Mouse (Mus musculus): ENCODE data around the gene Ryr1. TPM values are rescaled to one million over a fixed set of nuclear protein-coding genes. Genes with fewer than 3 reads are reported as not detected.

Ryr1 gene
- total RNA-seq (2021), result 1,000 to 10,000 TPM; 1,704 to 1,734 TPM
- long read RNA-seq, experiment 1, partial matches to known transcripts, result 1,110 of 1,175 reads
- long read RNA-seq, experiment 1, other reads (novel, unspliced or antisense), result 65 of 1,175 reads
- long read RNA-seq, experiment 2, partial matches to known transcripts, result 1,001 of 1,061 reads
- long read RNA-seq, experiment 2, other reads (novel, unspliced or antisense), result 60 of 1,061 reads

DNA sequence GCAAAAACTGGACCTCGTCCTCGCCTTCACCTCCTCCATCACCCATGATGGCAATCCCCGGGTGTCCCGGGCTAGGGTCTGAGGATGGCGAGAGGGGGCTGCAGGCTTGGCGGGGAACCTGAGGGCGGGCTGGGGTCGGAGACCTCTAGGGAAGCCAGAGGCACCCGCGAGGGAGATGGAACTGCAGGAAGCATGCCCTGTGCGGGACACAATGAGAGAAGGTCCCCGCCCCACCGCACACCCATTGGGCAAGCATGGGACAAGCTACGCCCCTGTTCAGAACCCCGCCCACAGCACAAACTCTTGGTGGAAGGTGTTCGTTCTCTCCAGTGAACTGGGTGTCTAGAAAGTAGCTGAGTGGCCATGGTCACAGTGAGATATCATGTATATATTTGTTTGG, at the start of gene Ryr1:
TSS of gene Ryr1 (minus strand) at position 210 of the 400 bp plus-strand sequence.
- peak; percentile 89 for DNase-seq (ENCODE audit: low spot score)

DNA sequence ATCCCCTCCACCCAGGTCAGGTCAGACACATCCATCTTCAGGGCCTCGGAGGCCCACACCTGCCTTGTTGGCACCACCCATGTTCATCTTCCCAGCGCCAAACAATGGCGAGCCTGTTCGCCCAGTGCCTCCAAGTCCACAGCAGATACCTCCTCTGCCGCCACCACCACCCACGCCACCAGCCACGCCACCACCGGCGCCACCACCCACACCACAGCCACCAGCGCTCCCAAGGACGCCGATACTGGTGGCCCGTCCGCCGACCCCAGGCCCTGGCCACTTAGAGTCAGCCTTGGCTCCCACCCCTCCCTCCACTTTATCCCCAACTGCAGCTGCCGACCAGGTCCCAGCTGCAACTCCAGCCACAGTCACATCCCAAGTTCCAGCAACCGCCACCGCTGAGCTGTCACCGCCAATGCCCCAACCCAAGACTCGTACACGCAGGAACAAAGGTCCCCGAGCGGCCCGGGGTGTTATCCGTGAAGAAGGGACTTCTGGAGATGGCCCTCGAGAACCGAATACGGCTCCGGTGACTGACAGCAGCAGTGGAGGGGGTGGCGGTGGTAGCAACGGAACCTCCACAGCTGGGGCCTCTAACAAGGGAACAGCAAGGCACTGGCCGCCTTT, 47.5 kb upstream of the Ryr1 start:
- no peak for DNase-seq (ENCODE audit: low spot score)

- no peak for DNase-seq (ENCODE audit: low spot score)
Measured at GRCm38 (mm10) chr7:29171562-29172097, 46.7 kb upstream of the Ryr1 start.

DNA sequence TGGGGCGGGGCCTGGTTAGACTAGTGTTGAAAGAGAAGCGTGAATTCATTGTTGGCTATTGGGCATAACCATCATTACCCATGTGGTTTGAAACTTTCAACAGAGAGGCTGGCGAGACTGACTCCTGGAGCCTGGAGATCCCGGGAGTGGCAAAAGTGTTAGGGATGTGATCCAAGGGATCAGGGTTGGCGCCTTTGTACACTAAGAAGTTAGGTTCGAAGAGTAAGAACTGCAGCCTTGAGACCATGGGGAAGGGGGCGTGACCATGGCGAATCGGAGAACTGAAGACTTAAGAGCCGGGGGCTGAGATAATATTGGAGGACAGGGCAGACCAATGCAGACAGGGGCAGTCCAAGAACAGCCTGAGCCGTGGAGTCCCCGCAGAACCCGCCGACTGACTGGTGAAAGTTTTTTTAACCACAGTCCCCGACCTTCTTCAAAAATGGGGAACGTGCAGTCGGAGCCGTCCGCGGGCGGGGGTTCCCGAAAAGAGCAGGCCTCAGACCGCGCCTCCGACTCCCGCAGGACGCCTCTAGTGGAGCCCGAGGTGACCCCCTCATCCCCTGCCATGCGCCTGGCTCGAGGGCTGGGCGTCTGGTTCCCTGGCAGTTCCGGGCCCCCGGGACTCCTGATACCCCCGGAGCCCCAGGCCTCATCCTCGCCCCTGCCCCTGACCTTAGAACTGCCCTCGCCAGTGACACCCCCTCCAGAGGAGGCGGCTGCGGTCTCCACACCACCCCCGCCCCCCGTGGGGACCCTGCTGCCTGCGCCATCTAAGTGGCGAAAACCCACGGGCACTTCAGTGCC, 46.0 kb upstream of the Ryr1 start:
- DNase-seq (ENCODE audit: low spot score), result peak; percentile 21

- DNase-seq (ENCODE audit: low spot score), result peak; percentile 89
Measured at GRCm38 (mm10) chr7:29170066-29170754, 45.2 kb upstream of the Ryr1 start, which contains the start of the genes Ggn and Spred3. Gene Ggn, plus strand, starts transcription at chr7:29170210. Gene Spred3, minus strand, starts transcription at chr7:29170411.

- peak; percentile 82 for DNase-seq (ENCODE audit: low spot score)
Measured at GRCm38 (mm10) chr7:29169231-29170065, 44.5 kb upstream of the Ryr1 start.

- DNase-seq (ENCODE audit: low spot score), result no peak
Measured at GRCm38 (mm10) chr7:29168791-29169230, 43.8 kb upstream of the Ryr1 start.

DNA sequence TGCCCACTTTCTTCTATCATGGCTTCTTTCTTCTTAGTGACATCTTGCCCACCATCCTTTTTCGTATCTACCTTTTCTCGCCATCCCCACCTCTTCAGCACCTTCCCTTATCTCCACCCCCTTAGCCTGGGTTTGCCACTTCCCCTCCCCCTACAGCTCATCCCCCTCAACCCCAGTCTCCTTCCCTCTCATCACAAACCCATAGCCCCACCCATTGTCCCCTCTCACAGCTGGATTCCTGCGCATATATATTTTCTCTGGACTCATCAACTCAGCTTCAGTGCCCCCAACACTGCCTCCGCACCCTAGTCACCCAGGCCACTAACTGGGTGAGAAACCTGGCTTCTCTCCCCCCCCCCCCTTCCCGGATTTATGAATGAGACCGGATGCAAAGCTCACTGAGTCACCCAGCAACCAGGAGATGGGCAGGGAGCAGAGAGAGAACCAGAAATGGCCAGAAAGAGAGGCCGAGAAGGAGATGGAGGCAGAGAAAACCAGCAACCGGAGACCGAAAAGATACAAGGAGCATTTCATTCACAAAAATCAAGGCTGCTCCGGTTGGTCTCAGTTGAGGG, 43.2 kb upstream of the Ryr1 start:
- DNase-seq (ENCODE audit: low spot score), result no peak

- no peak for DNase-seq (ENCODE audit: low spot score)
Measured at GRCm38 (mm10) chr7:29167656-29168055, 42.7 kb upstream of the Ryr1 start.

DNA sequence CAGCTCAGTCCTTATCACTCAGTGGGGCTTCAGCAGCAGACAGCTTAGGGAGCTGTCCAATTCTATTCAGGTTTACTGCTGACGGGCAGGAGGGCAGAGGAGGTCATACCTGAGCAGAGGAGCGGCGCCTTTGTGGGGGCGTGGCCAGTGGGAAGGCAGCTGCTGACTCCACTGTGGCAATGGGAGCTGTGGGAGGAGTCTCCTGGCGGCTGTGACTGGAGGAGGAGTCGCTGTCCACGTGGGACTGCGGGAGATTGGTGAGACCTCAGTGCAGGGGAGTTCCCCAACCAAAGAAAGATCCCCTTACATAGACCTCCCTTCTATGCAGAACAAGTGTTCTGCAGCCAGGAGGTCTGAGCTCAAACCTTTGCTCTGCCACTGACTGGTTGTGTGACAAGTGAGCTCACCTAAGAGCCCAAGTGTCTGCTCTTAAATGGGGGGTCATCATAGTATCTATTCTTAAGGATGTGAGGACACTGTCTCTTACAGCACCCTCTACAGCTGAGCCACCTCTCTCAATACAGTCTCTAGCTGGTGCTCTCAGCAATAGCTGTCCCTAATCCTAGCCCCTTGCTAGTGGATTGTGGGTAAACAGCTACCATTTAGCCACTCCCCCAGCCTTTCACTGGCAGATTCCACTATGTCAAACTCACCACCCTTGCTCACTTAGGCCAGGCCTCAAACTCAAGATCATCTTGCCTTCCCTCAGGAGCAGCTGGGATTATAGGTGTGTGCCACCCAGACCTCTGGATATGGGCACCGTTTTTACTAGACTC, 38.0 kb upstream of the Ryr1 start:
- DNase-seq (ENCODE audit: low spot score), result peak; percentile 42

DNA sequence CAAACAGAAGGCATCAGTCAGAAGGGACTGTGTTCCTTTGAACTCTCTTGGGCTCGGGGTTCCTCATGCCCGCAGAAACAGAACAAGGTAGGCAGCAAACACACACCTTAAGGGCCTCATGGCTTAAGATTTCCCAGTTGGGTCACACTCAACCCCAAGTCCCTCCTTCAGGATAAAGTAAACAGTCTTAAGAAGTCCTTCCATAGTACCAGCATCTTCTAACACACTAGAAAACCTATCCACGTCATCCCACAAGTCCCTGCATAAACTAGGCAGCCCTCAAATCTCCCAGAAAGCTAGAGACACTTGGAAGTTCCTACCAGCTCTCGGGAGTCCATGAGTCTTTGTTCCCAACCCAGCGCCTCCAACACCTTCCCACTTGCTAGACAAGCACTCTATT, 37.3 kb upstream of the Ryr1 start:
- no peak for DNase-seq (ENCODE audit: low spot score)

- no peak for DNase-seq (ENCODE audit: low spot score)
Measured at GRCm38 (mm10) chr7:29158264-29158663, 33.3 kb upstream of the Ryr1 start.

DNA sequence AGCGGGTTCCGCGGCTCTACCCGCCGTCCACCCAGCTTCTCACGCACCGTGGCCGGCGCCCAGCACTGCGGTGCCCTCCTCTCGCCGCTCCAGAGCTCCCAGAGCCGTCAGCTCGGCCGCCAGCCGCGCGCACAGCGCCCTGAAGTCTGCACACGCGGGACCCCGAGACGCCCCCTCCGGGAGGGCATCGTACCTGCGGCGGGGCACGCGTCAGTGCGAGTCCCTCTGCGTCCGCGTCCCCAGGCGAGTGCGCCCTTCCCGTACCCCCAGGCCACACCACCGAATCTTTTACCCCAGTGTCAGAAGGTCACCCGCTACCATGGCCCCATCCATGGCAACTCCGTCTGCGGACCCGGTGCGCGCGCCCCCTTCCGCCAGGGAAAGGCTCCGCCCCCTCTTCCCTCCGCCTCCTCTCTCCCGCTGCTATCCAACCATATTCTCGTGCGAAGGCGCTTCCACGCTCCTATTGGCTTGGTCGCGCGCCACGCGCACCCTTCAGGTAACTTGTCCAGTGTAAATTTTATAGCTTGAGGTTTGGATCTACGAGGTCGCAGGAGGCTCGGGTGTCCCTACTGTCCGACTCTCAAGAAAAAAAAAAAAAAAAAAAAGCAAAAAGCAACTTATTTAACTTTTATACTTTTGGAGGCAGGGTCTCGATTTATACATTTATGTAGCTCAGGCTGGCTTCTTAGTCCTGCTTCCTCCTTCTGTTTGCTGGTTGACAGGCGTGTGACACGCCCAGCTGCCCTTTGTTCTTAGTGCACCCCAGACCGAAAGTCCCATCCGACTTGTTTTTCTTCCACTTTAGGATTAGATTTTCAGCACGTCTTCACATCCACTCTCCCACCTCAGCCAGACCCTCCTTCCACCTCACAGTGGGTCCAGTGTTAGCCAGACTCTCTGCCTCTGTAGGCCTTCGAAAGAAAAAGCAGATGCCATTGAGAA, 31.1 kb upstream of the Ryr1 start, which contains the start of gene Fam98c:
TSS of gene Fam98c (minus strand) at position 397 of the 945 bp plus-strand sequence.
- peak; percentile 86 for DNase-seq (ENCODE audit: low spot score)

GRCm38 (mm10) chr7:29155196-29155837, 30.3 kb upstream of the Ryr1 start:
- DNase-seq (ENCODE audit: low spot score), result peak; percentile 89

DNA sequence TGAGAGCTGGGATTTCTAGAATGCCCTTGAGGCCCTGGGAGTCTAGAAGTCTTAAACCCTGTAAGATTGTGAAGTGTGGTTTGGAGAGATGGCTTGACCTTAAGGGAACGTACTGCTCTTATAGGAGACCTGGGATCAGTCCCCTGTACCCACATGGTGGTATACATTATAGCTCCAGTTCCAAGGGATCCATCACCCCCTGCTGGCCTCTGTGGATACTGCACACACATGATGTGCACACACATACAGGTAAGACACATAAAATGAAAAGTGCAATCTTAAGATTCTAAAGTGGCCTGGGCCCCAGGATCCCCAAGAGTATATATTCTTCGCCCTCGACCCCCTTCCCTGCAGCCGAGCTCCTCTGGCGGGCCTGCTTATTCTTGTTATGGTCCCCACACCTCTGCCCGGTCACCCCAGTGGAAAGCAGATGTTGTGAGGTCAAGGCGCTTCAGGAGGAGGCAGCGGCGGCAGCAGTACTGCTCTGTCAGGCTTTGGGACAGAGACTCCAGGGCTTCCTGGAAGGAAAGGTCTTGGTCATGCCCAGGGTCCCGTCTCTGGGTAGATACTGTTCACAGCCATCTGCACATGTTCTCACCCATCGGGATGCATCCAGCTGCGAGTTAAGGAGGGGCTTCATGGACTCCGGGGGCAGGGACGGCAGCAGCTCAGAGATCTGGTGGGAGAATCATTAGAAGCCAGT, 29.2 kb upstream of the Ryr1 start:
- DNase-seq (ENCODE audit: low spot score), result no peak

- DNase-seq (ENCODE audit: low spot score), result no peak
Measured at GRCm38 (mm10) chr7:29151486-29151885, 26.5 kb upstream of the Ryr1 start.

- DNase-seq (ENCODE audit: low spot score), result no peak
Measured at GRCm38 (mm10) chr7:29148771-29149170, 23.8 kb upstream of the Ryr1 start.
